Mouse (Mus musculus): ENCODE results near the gene Tmem107.
"Not testable (repeated sequence)": the region's sequence is repeated elsewhere in the genome, so short reads cannot be mapped to it uniquely, and the experiment has no call there.

Gene Tmem107

GRCm38 (mm10) chr11:69076572-69076971 is 6.0 kb downstream of the Tmem107 start:
- DNase-seq = no peak

DNA sequence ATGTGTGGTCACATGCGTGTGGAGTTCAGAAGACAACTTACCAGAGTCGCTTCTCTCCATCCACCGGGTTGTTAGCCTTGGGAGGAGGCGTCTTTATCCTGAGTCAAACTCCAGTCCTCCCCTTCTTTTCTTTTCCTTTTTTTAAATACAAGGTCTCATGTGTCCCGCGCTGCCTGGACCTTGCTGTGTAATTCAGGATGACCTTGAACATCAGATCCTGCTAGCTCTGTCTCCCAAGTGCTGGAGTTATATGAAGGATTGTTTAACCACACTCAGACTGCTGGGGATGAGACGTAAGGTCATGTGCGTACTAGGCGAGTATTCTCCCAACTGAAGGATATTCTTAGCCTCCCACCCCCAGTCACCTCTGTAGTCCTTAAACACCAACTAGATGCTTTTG is 6.7 kb downstream of the Tmem107 start:
- no peak for DNase-seq

DNA sequence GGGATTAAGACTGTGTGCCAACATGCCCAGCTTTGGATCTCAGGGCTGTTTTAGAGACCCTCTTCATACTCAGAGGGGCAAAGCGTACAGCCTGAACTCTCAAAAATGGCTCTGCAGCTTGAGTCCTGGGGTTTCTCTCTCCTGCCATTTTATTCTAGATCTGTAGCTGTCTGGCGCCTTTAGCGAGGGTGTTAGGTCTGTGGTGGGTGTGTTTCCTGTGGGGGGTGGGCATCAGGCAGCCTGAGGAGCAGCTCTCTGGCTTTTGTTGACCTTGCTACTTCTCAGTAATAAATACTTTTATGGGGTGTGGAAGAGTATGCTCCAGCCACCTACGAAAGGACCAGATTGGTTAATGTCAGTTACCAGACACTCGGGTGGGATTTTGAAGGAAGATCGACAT is 7.4 kb downstream of the Tmem107 start:
- no peak for DNase-seq

DNA sequence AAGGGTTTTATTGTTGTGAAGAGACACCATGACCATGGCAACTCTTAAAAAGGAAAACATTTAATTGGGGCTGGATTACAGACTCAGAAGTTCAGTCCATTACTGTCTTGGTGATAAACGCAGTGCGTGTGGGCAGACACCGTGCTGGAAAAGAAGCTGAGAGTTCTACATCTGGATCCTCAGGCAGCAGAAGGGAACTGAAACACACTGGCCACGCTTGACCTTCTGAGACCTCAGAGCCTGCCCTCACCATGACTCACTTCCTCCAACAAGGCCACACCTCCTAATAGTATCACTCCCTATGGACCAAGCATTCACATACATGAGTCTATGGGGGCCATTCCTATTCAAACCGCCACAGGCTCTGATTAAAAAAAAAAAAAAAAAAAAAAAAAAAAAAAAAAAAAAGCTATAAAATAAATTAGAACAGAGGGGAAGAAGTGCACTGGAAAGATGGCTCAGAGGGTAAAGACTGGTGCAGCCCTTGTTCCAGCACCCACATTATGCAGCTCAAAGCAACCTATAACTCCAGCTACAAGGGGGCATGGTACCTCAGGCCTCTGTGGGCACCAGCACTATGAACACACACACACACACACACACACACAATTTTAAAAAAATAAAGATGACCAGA is 8.3 kb downstream of the Tmem107 start:
- no peak for DNase-seq

DNA sequence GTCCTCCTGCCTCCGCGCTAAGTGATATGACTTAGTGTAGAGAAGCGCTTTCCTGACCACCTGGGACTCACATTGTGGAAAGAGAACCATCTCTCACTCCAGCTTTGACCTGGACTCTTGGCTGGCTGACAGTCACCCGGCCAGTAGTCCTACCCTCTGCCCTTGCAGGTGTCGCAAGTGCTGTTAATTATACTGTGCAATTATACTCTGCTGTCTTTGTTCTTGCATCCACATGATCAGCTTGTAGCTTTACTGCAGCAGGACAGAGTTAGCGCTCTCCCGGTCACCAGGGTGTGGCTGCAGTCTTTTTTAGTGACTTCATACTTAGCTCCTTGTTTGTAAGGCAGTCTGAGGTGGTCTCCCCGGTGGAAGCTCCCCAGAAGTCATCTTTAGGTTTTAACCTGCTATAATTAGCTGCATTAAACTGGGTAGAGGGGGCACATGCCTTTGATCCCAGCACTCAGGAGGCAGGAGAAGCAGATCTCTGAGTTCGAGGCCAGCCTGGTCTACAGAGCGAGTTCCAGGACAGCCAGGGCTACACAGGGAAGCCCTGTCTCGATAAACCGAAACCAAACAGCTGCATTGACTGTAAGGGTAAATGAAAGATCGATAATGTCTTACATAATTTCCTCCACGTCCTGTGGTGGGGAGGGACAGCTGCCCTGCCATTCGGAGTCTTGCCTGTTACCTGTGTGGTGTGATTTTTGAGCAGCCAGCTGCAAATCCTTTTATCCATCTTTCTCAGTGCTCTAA is 9.7 kb downstream of the Tmem107 start:
- DNase-seq = no peak

- DNase-seq = no peak
Observed at GRCm38 (mm10) chr11:69080855-69081222, 10.2 kb downstream of the Tmem107 start.

GRCm38 (mm10) chr11:69081613-69082012 is 11.0 kb downstream of the Tmem107 start:
- no peak for DNase-seq

GRCm38 (mm10) chr11:69085608-69086007 is 15.0 kb downstream of the Tmem107 start:
- no peak for DNase-seq

DNA sequence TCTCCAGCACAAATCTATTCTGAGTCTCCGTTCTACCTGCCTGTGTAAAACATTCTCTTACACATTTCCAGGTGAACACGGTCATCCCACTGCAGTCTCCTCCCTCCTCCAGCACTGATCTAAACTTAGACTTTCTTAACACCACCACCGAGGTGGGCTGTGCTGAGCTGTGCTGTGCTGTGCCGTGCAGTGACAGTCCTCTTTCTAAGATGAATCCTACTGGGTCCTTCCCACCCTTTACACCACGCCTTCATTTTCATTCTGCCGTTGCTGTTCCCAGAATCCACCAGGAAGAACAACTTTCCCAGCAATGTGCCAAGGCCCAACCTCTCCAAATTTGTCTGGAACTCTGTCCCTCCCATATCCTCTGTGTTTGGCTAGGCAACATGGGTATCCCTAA is 15.8 kb downstream of the Tmem107 start:
- no peak for DNase-seq

GRCm38 (mm10) chr11:69087082-69087481 is 16.5 kb downstream of the Tmem107 start:
- no peak for DNase-seq

- DNase-seq = no peak
Observed at GRCm38 (mm10) chr11:69087597-69087996, 17.0 kb downstream of the Tmem107 start.

DNA sequence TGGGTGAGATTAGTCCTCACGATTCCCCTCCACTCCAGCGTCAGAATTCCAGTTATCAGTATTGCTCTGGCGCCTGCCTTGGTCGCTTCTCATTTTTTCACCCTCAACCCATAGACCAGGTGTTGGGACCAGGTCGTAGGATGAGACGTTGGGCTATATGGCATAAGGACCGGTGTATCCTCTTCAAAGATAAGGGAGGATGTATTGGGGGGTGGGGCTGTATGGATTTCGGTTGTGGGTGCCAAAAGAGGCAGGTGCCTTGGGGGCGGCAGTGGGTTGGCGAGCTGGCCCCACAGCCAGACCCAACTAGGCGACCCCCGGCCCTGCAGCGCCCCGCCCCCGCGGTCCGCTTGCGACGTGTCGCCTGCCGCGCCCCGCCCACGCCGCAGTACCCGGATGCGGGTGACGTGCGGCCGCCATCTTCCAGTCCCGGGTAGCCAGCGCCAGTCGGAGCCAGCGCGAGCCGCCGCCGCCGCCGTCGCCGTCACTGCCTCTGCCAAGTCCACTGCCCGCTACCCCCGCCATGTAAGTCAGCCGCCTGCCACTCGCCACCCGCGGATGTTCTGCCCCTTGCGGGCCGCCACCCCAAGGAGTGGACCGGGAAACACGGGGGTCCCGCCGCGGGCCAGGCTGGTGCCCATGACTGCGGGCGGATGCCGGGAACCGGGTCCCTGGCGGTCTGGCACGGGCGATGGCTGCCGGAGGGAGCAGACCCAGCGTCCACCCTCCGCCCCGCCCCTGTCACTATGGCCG is 17.7 kb downstream of the Tmem107 start, which contains the start of gene Vamp2:
TSS of gene Vamp2 (plus strand) at position 388 of the 753 bp plus-strand sequence.
- DNase-seq = peak; percentile 94

GRCm38 (mm10) chr11:69088856-69089615 is 18.4 kb downstream of the Tmem107 start:
- DNase-seq = peak; percentile 68

GRCm38 (mm10) chr11:69089616-69090290 is 19.1 kb downstream of the Tmem107 start:
- DNase-seq = no peak

GRCm38 (mm10) chr11:69090367-69090766 is 19.8 kb downstream of the Tmem107 start:
- no peak for DNase-seq

GRCm38 (mm10) chr11:69091566-69092385 is 21.2 kb downstream of the Tmem107 start:
- no peak for DNase-seq

GRCm38 (mm10) chr11:69092386-69092751 is 21.8 kb downstream of the Tmem107 start:
- DNase-seq = peak; percentile 94

GRCm38 (mm10) chr11:69092871-69093270 is 22.3 kb downstream of the Tmem107 start:
- DNase-seq = no peak

- not testable (repeated sequence) for DNase-seq
Observed at GRCm38 (mm10) chr11:69093856-69094255, 23.2 kb downstream of the Tmem107 start.

GRCm38 (mm10) chr11:69094697-69095429 is 24.3 kb downstream of the Tmem107 start, which contains the start of gene Per1:
Gene Per1 (plus strand): TSS chr11:69095217.
- peak; percentile 99 for DNase-seq

Data from kidney, adult 18-20 months (tissue).